Mouse (Mus musculus) midbrain, embryonic 10.5 days (tissue): ENCODE measurements around the gene Oma1. TPM values are rescaled to one million over a fixed set of nuclear protein-coding genes. Genes with fewer than 3 reads are reported as not detected.

Experiments used
- polyA plus RNA-seq: library from polyadenylated mRNA; unstranded; fragments of >200 nt; fragmentation: Nextera tagmentation; extraction: Ambion mirVana; gene quantifications from 2 replicates; pipeline ENCODE4 v1.2.1, GENCODE M21; 2016

Gene Oma1
- polyA plus RNA-seq, 1 experiment from 2014 or later: 15.9 TPM

Other genes starting within 250 kb of the Oma1 start
- 31.0 and 32.7 TPM in 2 replicates for gene Mier1, start 199.4 kb upstream of the Oma1 start, polyA plus RNA-seq
- 4.5 and 5.5 TPM in 2 replicates for gene Wdr78, start 199.3 kb upstream of the Oma1 start, polyA plus RNA-seq
- 8.3 and 8.8 TPM in 2 replicates for gene Slc35d1, start 98.6 kb upstream of the Oma1 start, polyA plus RNA-seq
- gene 4921539E11Rik, start 22.9 kb upstream of the Oma1 start, polyA plus RNA-seq: not detected in 2 replicates